Mouse (Mus musculus): ENCODE data around the gene Stap2.

DNA sequence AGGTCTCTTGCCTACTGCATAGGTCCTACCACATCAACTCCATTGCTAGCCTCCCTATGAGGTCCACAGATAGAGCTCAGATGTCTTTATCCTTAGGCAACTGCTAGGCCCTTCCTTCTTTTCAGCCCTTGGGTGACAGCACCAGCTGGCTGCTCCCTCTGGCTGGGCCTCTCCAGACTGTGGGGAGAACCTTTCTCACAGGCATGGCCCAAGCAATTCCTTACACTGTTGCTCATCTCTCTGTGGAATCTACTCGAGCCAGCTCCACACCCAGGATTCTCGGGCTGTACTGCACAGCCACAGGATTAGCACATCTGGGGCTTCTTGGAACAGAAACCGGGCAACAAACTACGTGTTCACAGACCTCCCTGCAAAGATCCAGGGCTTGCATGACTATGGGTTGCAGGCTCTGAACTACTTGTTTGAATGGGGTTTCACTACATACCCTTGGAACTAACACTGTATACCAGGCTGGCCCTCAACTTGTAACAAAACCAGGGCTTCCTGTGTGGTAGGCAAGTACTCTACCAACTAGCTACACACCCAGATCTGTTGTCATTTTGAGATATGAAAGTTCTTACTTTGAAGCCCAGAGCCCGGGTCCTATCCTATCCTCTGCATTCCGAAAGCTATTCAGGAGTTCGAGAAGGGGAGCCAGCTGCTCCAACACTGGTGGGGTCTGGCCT is 28.8 kb upstream of the Stap2 start:
- no peak for TF ChIP-seq POLR2A (IDR thresholded peaks at IDR 0.05; ENCODE audit: control insufficient read depth, extremely low read depth, insufficient read depth, low read length, poor library complexity)
- TF ChIP-seq CTCF (IDR thresholded peaks at IDR 0.05; ENCODE audit: borderline replicate concordance, control insufficient read depth, extremely low read depth, insufficient read depth, low read length, poor library complexity) = no peak
